Mouse (Mus musculus) stomach, embryonic 16.5 days (tissue): Measurements from ENCODE around the gene Set. TPM values are rescaled to one million over a fixed set of nuclear protein-coding genes. Genes with fewer than 3 reads are reported as not detected.

Experiments
- ATAC-seq: fragments of 200-750 bp; cut with Nextera tagmentation; 2 replicates; pipeline ENCODE4 v1.8.0; 2017; ENCODE audit warnings: moderate number of reproducible peaks, moderate TSS enrichment; ENCODE audit not compliant: insufficient read depth, low FRiP score
- H3K27ac ChIP-seq: fragments of 300-500 bp; sonication (generic); 2 replicates; pipeline ENCODE4 v1.5.1; 2014; ENCODE audit warnings: low read length
- H3K27me3 ChIP-seq: fragments of 300-500 bp; sonication (generic); 2 replicates; pipeline ENCODE4 v1.6.1; 2014; ENCODE audit warnings: low read length, control low read depth, mixed read lengths; ENCODE audit not compliant: control insufficient read depth, insufficient read depth
- H3K36me3 ChIP-seq: fragments of 300-500 bp; sonication (generic); 2 replicates; pipeline ENCODE4 v1.6.1; 2014; ENCODE audit warnings: low read length; ENCODE audit not compliant: control insufficient read depth, insufficient read depth
- H3K4me1 ChIP-seq: fragments of 300-500 bp; sonication (generic); 2 replicates; pipeline ENCODE4 v1.6.1; 2014; ENCODE audit warnings: low read length, control low read depth, mixed read lengths; ENCODE audit not compliant: control insufficient read depth, insufficient read depth
- H3K4me2 ChIP-seq: fragments of 300-500 bp; sonication (generic); 2 replicates; pipeline ENCODE4 v1.6.1; 2014; ENCODE audit warnings: low read depth, low read length, mixed read lengths
- H3K4me3 ChIP-seq: fragments of 300-500 bp; sonication (generic); replicated peaks from 2 replicates; pipeline ENCODE4 v1.5.1; 2014; ENCODE audit warnings: mild to moderate bottlenecking, low read length
- H3K9ac ChIP-seq: fragments of 300-500 bp; sonication (generic); 2 replicates; pipeline ENCODE4 v1.6.1; 2014; ENCODE audit warnings: low read length
- H3K9me3 ChIP-seq: fragments of 300-500 bp; sonication (generic); replicated peaks from 2 replicates; pipeline ENCODE4 v1.6.1; 2016; ENCODE audit warnings: low read length, control low read depth; ENCODE audit not compliant: control insufficient read depth
- whole genome bisulfite sequencing: fragments of 180-500 bp; shearing (Covaris S2); extraction: QIAGEN DNeasy Blood & Tissue Kit; methylation state at CpG from one replicate; pipeline ENCODE4 v1.1.7; 2014; 5-methylcytosine and 5-hydroxymethylcytosine counted together
- polyA plus RNA-seq: library from polyadenylated mRNA; unstranded; fragments of >200 nt; fragmentation: Nextera tagmentation; extraction: Ambion mirVana; gene quantifications from 2 replicates; pipeline ENCODE4 v1.2.1, GENCODE M21; 2015

The Set gene
- polyA plus RNA-seq, 1 experiment from 2014 or later = 336 TPM

DNA sequence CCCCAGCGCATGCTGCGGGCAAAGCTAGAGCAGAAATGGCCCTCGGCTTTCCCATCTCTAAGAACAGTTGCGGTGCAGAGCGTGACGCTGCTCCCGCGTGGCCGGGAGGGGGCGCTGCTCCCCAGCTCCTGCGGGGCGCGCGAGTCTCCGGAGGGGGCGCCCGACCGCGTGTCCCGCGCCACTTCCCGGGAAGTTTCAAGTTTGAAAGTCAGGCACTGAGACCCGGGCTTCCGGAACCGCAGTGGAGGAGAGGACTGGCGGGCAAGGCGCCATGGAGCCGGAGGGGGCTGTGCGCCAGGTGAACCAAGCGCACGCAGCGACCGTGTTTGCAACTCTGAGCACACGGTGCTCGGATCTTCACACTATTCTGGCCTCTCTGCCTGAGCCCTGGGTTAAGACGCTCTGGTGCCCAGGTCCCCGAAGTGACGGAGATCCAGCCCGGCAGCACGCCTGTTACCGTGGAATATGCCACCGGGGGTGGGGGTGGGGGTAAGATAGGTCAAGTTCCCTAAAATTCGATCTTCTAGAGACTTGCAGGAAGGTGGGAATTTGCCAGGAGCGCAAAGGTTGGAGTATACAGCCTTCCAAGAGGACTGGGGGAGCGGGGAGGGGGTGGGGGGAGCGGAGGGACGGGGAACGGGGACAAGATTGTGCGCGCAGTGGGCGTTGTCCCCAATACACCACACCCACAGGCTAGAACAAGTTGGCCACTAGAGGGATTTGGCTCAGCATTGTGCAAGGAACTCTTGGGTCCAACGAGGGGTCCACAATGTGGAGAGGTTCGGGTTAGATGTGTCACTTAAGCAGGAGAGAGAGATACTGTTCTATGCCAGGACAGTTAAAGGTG lies 20.5 kb downstream of the Set start, which contains the start of gene Pkn3:
Gene Pkn3, plus strand, starts transcription at position 183 of the 847 bp plus-strand sequence.
- Histone ChIP-seq H3K27ac (peak within 1 kb of the TSS; percentile 94), H3K9ac (peak within 1 kb of the TSS; percentile 80), H3K9me3 (no peaks in the 10 kb centered on the region), H3K4me1 (peaks cover 9% of the 10 kb centered on the region), H3K36me3 (no peaks in the 10 kb centered on the region), H3K4me2 (peak within 1 kb of the TSS; percentile 99), H3K4me3 (peak within 1 kb of the TSS; percentile 74), H3K27me3 (no peaks in the 10 kb centered on the region)
- WGBS = under 1% methylated on average over 53 of the region's 53 CpGs
- peak; percentile 83 for ATAC-seq

GRCm38 (mm10) chr2:30078349-30078712 lies 21.2 kb downstream of the Set start:
- H3K27me3 ChIP-seq = no peaks in the 10 kb centered on the region
- ATAC-seq = 0 out of 2 replicates have a peak, but pooled peaks have one; percentile 7

GRCm38 (mm10) chr2:30078760-30079159 lies 21.6 kb downstream of the Set start:
- peak overlapping the region; percentile 80 for H3K9ac ChIP-seq

More at GRCm38 (mm10) chr2:30078349-30078712, 21.2 kb downstream of the Set start:
- Histone ChIP-seq H3K4me3 (peak overlapping the region; percentile 74), H3K4me2 (peak overlapping the region; percentile 99), H3K4me1 (peaks cover 9% of the 10 kb centered on the region), H3K36me3 (no peaks in the 10 kb centered on the region), H3K9me3 (no peaks in the 10 kb centered on the region), H3K27ac (peak overlapping the region; percentile 94), H3K9ac (peak overlapping the region; percentile 80)
- 16% methylated on average over 10 of the region's 10 CpGs for WGBS

GRCm38 (mm10) chr2:30080181-30080800 lies 23.1 kb downstream of the Set start:
- H3K4me3 ChIP-seq = no peak overlapping the region
- no peaks in the 10 kb centered on the region for H3K36me3 ChIP-seq
- H3K9me3 ChIP-seq = no peaks in the 10 kb centered on the region
- no peak overlapping the region for H3K9ac ChIP-seq
- no peak overlapping the region for H3K4me2 ChIP-seq
- H3K27me3 ChIP-seq = no peaks in the 10 kb centered on the region
- H3K4me1 ChIP-seq = peaks cover 9% of the 10 kb centered on the region
- ATAC-seq = no peak
- 85% methylated on average over 15 of the region's 15 CpGs for WGBS
- H3K27ac ChIP-seq = no peak overlapping the region

More at GRCm38 (mm10) chr2:30078760-30079159, 21.6 kb downstream of the Set start:
- Histone ChIP-seq H3K36me3 (no peaks in the 10 kb centered on the region), H3K4me3 (peak overlapping the region; percentile 74; the same call in 1 of the 2 replicates), H3K4me1 (peaks cover 9% of the 10 kb centered on the region), H3K27me3 (no peaks in the 10 kb centered on the region), H3K4me2 (peak overlapping the region; percentile 99), H3K27ac (peak overlapping the region; percentile 94), H3K9me3 (no peaks in the 10 kb centered on the region)
- no peak for ATAC-seq
- 62% methylated on average over 4 of the region's 4 CpGs for WGBS

- Histone ChIP-seq H3K4me3 (no peak overlapping the region), H3K27me3 (no peaks in the 10 kb centered on the region), H3K4me2 (peak overlapping the region; percentile 42; the same call in 1 of the 2 replicates), H3K9ac (no peak overlapping the region), H3K36me3 (no peaks in the 10 kb centered on the region), H3K4me1 (no peaks in the 10 kb centered on the region), H3K9me3 (no peaks in the 10 kb centered on the region), H3K27ac (no peak overlapping the region)
- 63% methylated on average over 5 of the region's 5 CpGs for WGBS
- no peak for ATAC-seq
Observed at GRCm38 (mm10) chr2:30084113-30084512, 26.9 kb downstream of the Set start.

DNA sequence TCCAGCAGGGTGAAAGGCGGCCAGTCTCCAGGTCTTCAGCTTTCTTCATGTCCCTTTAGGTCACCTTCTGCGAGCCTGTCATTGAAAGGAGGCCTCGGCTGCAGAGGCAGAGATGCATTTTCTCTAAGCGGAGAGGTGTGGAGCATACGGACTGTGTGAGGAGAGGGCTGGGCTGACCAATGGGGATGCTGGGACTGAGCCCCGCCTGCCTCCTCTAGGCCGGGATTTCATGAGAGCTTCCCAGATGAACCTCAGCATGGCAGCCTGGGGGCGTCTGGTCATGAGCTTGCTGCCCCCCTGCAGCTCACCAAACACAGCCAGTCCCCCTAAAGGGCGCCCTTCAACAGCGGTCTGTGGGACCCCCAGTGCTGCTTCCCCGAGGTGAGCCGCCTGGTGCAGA lies 27.5 kb downstream of the Set start:
- Histone ChIP-seq H3K27me3 (no peaks in the 10 kb centered on the region), H3K4me3 (peak overlapping the region; percentile 29), H3K27ac (no peak overlapping the region), H3K9ac (peak overlapping the region; percentile 51; the same call in 1 of the 2 replicates), H3K9me3 (no peaks in the 10 kb centered on the region), H3K4me1 (no peaks in the 10 kb centered on the region), H3K4me2 (peak overlapping the region; percentile 42), H3K36me3 (no peaks in the 10 kb centered on the region)
- 15% methylated on average over 12 of the region's 12 CpGs for WGBS
- peak; percentile 55; the same call in 1 of the 2 replicates for ATAC-seq

GRCm38 (mm10) chr2:30087310-30087709 lies 30.1 kb downstream of the Set start:
- Histone ChIP-seq H3K27me3 (no peaks in the 10 kb centered on the region), H3K4me3 (no peak overlapping the region), H3K9me3 (no peaks in the 10 kb centered on the region), H3K4me2 (no peak overlapping the region), H3K36me3 (no peaks in the 10 kb centered on the region), H3K27ac (no peak overlapping the region), H3K9ac (no peak overlapping the region), H3K4me1 (no peaks in the 10 kb centered on the region)
- no peak for ATAC-seq
- 92% methylated on average over 4 of the region's 4 CpGs for WGBS

GRCm38 (mm10) chr2:30091521-30091920 lies 34.3 kb downstream of the Set start:
- Histone ChIP-seq H3K4me2 (no peak overlapping the region), H3K36me3 (no peaks in the 10 kb centered on the region), H3K9ac (no peak overlapping the region), H3K9me3 (no peaks in the 10 kb centered on the region), H3K4me3 (no peak overlapping the region), H3K27ac (no peak overlapping the region), H3K4me1 (no peaks in the 10 kb centered on the region), H3K27me3 (no peaks in the 10 kb centered on the region)
- no peak for ATAC-seq
- 95% methylated on average over 12 of the region's 12 CpGs for WGBS
